Mouse (Mus musculus) bone marrow, adult 2 months (tissue): ENCODE measurements around the gene Tmem107.

ENCODE experiments used
- CTCF ChIP-seq: fragments of 200-500 bp; IDR thresholded peaks from 2 replicates; pipeline ENCODE4 v1.5.1; 2011; ENCODE audit warnings: low read length, control low read depth; ENCODE audit not compliant: control insufficient read depth, insufficient read depth
- POLR2A ChIP-seq: fragments of 200-500 bp; IDR thresholded peaks from 2 replicates; pipeline ENCODE4 v1.6.1; 2011; ENCODE audit warnings: low read depth, mild to moderate bottlenecking, control low read depth, low read length, borderline replicate concordance; ENCODE audit not compliant: control insufficient read depth

GRCm38 (mm10) chr11:69059975-69060411, 10.6 kb upstream of the Tmem107 start:
- no peak for TF ChIP-seq POLR2A
- no peak for TF ChIP-seq CTCF
